Comparison of ENCODE assay signal across 29 mouse cellular contexts in genomic region chr11:55117031-55117430, GRCm38 (mm10). TPM values are rescaled to one million over a fixed set of nuclear protein-coding genes. Genes with fewer than 3 reads are reported as not detected.
"Had no signal": no experiment of that assay in that cellular context is flagged by ENCODE, and none has a peak within 500 bp of the region (broad histone marks: within the 10 kb centered on the region; RNA-seq: fewer than 3 reads in every experiment).

No protein-coding gene starts in this region.

- H3K27ac ChIP-seq: kidney, embryonic 15.5 days; left cerebral cortex, adult 2 months; liver, embryonic 13.5 days; midbrain, embryonic 10.5 days; midbrain, embryonic 13.5 days; neural tube, embryonic 13.5 days; stomach, embryonic 15.5 days had no signal

- ATAC-seq: midbrain, embryonic 13.5 days; midbrain, embryonic 16.5 days had no signal

- H3K27me3 ChIP-seq: kidney, embryonic 15.5 days; liver, embryonic 13.5 days; midbrain, embryonic 13.5 days; neural tube, embryonic 13.5 days; stomach, embryonic 15.5 days had no signal

- DNase-seq: kidney, adult 8-10 months; kidney, postnatal 10 days; kidney, postnatal 36 days; layer of hippocampus, postnatal 36 days; liver, embryonic 13.5 days; lung, adult 2 months; lung, postnatal 14 days; lung, postnatal 4 days; retina, postnatal 1 day; right cerebral cortex, postnatal 25 days; thymus, postnatal 36 days had no signal

- H3K4me3 ChIP-seq: kidney, embryonic 15.5 days; left cerebral cortex, adult 2 months; liver, embryonic 13.5 days; midbrain, embryonic 10.5 days; midbrain, embryonic 13.5 days; myocyte; neural tube, embryonic 13.5 days; stomach, embryonic 15.5 days had no signal

- H3K9ac ChIP-seq: kidney, embryonic 15.5 days; liver, embryonic 13.5 days; midbrain, embryonic 13.5 days; neural tube, embryonic 13.5 days; stomach, embryonic 15.5 days had no signal

- H3K4me2 ChIP-seq: kidney, embryonic 15.5 days; liver, embryonic 13.5 days; midbrain, embryonic 13.5 days; neural tube, embryonic 13.5 days; stomach, embryonic 15.5 days had no signal

- H3K4me1 ChIP-seq: midbrain, embryonic 13.5 days; neural tube, embryonic 13.5 days had no signal

- H3K9me3 ChIP-seq: liver, embryonic 13.5 days; stomach, embryonic 15.5 days had no signal

- H3K36me3 ChIP-seq: kidney, embryonic 15.5 days; liver, embryonic 13.5 days; midbrain, embryonic 10.5 days; midbrain, embryonic 13.5 days; neural tube, embryonic 13.5 days; stomach, embryonic 15.5 days had no signal

RNA-seq across cellular contexts. Expression of gene Slc36a3, which starts 34.5 kb away (rescaled TPM):
- total RNA-seq: layer of hippocampus, adult 8-10 months; layer of hippocampus, postnatal 10 days; layer of hippocampus, postnatal 36 days; left cerebral cortex, adult 2 months; left cerebral cortex, postnatal 10 days; left cerebral cortex, postnatal 36 days; liver, adult 2 months; monocyte, adult 5-6 weeks had no signal
- polyA plus RNA-seq: kidney, embryonic 15.5 days; limb, embryonic 11.5 days; limb, embryonic 14.5 days; liver, embryonic 13.5 days; liver, embryonic 16.5 days; lung, embryonic 16.5 days; midbrain, embryonic 10.5 days; midbrain, embryonic 13.5 days; midbrain, embryonic 16.5 days; myocyte; neural tube, embryonic 13.5 days had no signal

RNA-seq across cellular contexts. Expression of gene Ccdc69, which starts 39.1 kb away (rescaled TPM):
- polyA plus RNA-seq: midbrain, embryonic 13.5 days had no signal
